Mouse (Mus musculus): ENCODE measurements around the gene Afm.

Gene Afm

DNA sequence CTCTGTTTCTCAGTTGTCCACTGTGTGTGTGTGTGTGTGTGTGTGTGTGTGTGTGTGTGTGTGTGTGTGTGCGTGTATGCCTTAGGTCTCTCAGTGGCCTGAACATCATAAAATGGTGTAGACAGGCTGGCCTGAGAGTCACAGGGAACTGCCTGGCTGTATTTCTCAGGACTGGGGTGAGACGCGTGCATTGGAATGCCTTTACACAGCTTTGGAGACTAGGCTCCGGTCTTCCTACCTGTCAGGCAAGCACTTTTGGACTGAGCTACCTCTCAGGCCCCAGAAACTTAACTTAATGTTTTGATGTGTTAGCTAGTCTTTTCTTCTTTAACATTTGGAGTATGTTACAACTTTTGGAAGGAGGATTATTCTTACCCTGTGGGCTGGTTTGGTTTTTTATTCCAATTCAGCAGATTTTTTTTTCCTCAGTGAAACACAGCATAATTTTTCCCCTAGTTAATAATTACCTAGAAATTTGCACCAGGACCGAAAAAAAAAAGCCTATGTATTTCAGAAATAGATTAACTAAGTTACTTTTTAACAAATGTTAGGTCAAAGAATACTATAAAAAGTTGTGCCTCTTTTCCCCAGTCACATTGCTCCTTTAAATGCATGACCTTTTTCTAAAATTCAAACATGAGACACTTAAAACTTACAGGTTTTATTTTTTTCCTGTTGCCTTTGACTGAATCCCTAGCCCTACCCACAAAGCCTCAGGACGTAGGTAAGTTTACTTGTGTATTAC is at the start of gene Afm:
TSS of gene Afm (plus strand) at position 577 of the 745 bp plus-strand sequence.
- no peak for DNase-seq (ENCODE audit: low read depth, low spot score)

DNA sequence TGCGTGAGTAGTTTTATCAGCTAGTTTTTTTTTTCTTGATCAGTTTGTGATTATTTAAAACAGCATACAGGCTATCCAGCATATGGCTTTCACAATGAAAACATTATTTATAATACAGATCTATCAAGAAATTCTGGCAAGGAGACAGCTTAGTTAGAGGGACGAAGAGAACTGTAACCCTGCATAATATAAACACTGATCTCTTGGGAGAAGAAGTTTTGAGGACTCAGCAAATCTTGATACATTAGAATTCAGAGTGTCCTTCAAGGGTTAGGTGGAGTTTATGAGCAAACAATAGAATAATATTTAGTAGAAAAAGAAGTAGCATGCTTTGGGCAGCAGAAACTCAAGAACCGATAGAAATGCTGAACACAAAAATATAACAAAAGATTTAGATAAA is 47.9 kb upstream of the Afm start:
- no peak for DNase-seq (ENCODE audit: low read depth, low spot score)

DNA sequence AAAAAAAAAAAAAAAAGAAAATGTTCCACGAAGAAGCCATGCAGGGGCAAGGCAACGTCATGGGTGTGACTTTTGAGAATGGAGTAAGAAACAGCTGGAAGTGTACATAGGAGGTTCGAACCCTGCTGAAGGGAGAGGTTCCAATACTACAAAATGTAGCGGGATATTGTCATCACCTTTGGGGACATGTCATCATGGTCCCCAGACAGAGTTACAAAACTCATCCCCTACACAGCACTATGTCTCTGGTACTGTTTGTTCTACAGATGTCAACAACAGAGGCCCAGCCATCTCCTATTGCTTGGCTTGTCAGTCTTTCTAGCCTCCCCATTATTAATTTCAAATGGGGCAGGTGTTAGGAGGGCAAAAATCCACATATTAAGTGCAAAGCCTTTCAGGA is 44.8 kb upstream of the Afm start:
- no peak for DNase-seq (ENCODE audit: low read depth, low spot score)

DNA sequence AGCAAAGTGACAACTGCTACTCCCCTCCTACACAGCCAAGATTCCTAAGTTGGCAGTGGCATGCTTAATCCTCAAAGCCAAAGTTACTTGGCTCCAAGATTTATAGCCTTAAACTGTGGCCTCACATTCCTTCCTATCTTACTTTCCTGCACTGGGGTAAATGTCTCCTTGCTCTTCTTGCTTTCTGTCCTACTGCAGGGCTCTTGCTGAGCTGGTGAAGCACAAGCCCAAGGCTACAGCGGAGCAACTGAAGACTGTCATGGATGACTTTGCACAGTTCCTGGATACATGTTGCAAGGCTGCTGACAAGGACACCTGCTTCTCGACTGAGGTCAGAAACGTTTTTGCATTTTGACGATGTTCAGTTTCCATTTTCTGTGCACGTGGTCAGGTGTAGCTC is 44.4 kb upstream of the Afm start:
- DNase-seq (ENCODE audit: low read depth, low spot score) = no peak

DNA sequence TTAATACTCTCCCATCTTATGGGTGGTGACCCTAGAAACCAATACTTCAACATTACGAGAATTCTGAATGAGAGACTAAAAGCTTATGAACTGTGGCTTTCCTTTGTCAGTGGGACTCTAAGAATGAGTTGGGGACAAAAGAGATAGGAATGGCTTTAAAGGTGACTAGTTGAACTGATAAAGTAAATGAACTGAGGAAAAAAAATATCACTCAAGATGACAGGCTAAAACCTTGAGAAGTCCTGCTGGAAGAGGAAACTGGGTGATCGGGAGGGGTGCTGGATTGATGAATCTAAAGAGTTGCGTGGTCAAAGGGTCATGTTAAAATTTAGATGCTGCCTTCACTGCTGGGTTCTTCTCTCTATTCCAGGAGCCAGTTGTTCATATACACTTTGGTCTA is 42.0 kb upstream of the Afm start:
- DNase-seq (ENCODE audit: low read depth, low spot score) = no peak

DNA sequence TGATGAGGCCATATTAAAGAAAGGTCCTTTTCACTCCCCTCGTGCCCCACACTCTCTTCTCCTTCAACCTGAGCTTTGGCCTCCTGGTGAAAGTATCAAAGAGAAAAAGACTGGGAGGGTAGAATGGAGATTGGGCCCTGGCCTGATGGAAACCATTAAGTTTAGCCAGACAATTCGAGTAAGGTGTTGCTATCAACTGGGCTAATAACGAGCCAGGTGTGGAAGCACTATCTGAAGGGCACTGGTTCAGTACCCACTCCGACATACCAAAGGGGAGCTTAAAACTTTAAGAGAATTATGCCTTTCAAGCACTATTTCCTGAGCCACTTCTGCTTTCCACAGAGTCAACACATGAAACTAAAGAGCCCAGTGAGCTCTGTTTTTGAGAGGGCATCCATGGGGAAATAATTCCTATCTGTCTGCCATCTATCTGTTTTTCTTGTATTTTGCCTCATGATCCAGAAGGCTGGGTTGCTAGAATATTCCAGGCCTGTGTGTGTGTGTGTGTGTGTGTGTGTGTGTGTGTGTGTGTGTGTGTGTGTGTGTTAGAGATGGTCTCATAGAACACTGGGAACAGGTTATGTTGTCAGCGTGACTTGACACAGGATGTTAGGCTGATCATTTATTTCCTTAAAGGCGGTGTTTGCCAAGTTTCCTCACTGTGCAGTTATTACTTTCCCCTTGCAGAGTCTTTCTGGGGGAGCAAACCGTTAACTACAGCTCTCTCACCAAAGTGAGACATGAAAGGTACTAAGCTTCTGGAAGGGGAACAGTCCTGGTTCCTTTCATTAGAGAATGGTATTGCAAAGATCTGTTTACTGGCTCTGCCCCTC is 41.2 kb upstream of the Afm start:
- no peak for DNase-seq (ENCODE audit: low read depth, low spot score)

DNA sequence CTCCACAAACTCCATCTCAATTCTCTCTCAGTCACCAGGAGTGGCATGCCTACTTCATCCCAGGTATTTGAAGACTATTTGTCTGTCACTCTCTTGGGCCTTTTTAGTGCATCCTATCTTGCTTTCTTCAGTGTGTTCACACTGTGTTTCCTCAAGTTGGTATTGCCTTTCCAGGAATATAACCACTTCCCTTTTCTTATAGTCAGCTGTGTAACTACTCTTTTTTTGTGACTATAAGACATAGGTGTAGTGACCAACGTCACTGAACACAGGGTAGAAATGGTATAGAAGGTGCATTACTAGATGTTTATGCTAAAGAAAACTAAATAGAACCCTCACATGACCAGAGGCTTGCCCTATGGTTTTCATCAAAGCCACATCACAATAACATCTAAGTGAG is 39.8 kb upstream of the Afm start:
- DNase-seq (ENCODE audit: low read depth, low spot score) = no peak

DNA sequence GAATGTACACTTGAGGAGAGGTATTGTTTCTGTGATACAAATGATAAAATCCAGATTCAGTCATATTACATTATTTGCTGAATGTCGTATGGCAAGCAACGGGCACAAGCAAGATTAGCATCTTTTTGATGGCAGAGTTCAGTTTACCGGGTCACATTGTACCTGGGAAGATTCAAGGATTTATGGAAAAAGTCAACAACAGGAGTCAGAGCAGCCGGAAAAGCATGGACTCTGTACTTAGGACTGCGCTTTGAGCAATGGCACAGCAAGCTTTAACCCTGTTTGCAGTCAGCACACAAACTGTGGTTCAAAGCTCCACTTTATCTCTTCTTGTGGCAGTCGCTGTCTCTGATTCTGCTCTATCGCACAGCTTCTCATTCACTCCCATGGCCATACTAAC is 33.1 kb upstream of the Afm start:
- DNase-seq (ENCODE audit: low read depth, low spot score) = no peak

DNA sequence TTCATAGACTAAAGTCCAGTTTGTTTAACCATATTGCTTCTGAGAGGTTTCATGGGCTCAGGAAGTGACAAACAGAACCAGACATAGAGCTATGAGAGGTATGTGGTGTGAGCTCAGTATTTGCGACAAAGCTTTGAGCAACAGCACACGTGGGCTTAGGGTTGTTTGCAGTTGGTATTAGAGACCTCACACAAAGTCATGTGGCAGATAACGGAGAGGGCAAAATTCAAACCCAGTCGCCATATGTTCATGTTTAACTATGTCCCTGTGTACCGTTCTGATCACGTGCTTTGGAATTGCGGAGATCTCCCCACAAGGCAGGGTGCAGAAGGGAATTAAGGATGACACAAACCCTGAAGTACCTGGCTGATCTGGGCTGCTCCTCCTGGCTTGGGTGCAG is 30.4 kb upstream of the Afm start:
- DNase-seq (ENCODE audit: low read depth, low spot score) = no peak

DNA sequence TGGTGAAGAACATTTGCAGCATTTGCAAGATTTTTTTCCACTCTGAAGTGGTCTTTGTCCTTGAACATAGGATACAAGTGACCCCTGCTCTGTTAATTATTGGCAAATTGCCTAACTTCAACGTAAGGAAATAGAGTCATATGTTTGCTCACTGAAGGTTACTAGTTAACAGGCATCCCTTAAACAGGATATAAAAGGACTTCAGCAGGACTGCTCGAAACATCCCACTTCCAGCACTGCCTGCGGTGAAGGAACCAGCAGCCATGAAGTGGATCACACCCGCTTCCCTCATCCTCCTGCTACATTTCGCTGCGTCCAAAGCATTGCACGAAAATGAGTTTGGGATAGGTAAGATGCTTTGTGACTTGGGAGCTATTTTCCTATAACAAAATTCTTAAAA is 28.2 kb upstream of the Afm start, which contains the start of gene Afp:
TSS of gene Afp (plus strand) at position 220 of the 400 bp plus-strand sequence.
- DNase-seq (ENCODE audit: low read depth, low spot score) = no peak

DNA sequence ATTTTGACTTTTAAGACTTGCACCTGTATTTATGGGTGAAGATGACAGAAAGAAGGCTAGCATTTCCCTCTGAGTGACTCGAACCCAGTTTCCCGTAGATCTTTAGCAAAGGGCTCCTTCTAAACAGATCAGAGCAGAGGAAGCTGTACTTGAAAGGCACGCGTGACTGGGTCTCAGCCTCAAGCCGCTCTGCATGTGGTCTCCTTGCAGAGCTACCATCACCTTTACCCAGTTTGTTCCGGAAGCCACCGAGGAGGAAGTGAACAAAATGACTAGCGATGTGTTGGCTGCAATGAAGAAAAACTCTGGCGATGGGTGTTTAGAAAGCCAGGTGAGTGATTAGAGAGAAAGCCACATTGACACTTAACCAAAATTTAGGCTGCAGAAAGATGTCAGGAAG is 26.3 kb upstream of the Afm start:
- DNase-seq (ENCODE audit: low read depth, low spot score) = no peak

DNA sequence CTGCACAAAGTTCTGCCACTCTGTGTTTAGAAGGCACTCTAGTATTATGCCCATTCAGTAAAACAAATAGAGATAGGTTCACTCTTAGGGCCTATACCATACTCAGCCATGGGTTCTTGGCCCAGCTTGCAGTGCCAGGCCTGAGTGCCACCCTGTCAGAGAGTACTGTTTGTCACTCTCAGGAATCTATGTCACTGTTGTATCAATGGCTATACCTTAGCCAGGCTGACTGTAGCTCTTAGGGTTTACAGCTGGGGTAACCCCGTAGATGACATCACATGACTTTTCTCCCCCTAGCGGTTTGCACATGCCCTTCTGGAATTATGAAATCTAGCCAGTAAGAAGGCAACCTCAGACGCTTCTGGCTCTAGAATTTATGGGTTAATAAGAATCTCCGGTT is 24.4 kb upstream of the Afm start:
- DNase-seq (ENCODE audit: low read depth, low spot score) = no peak

DNA sequence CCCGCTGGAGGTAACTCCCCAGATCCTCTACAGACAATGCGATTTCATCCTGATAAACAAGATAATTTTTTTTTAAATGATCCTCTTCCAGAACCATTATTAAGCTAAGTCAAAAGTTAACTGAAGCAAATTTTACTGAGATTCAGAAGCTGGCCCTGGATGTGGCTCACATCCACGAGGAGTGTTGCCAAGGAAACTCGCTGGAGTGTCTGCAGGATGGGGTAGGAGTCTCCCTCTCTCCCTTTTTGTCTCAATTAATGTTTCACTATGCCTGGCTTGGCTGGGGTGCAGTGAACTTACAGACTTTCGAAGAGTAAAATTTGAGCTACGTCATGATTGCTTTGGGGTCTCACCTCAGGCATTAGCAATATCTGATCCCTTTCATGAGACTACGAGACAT is 19.2 kb upstream of the Afm start:
- no peak for DNase-seq (ENCODE audit: low read depth, low spot score)

DNA sequence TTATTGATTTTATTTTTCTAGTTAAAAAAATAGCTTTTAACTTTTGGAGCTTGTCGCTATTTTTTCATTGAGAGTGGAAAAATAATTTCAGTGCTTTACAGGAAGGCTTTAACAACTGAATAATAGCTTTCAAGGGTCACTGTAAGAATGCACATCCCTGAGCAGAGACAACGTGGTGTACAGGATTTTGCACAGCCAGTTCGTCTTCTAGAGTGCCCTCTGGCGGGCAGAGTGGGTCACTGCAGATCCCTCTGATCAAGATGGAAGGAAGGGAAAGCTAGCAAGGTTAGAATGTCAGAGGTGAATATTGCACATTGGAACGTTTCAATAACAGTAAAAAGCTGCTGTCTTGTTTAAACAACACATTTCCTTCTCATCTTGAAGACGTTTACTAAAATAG is 18.0 kb upstream of the Afm start:
- DNase-seq (ENCODE audit: low read depth, low spot score) = peak; percentile 51

DNA sequence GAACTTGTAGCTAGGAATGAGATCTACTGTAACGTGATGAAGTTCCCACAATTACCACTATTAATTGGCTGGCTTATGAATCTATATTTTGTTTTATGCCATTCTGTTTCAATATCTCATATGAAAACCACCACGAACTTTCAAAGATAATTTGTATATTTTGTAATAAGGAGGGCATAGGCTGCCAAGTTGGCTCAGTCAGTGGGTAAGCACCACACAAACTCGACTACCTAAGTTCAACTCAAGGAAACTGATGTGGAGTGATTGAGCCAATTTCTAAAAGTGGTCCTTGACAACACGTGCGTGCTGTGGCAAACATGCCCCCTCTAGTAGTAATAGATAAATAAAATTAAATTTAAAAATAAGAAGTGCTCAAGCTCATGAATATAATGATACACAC is 17.0 kb upstream of the Afm start:
- no peak for DNase-seq (ENCODE audit: low read depth, low spot score)

DNA sequence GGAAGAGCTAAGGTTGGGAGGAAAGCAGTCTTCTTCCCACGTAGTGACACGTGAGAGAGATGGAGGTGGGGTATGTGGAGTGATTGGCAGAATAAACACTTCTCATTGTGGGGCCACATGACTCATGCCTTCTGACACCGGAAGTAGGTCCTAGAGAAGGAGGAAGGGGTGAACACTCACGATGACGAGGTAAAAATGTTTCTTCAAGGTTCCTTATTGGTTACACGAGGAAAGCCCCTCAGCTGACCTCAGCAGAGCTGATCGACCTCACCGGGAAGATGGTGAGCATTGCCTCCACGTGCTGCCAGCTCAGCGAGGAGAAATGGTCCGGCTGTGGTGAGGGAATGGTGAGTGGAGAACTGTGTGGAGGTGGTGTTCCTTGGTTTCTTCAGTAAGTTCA is 14.0 kb upstream of the Afm start:
- DNase-seq (ENCODE audit: low read depth, low spot score) = no peak

DNA sequence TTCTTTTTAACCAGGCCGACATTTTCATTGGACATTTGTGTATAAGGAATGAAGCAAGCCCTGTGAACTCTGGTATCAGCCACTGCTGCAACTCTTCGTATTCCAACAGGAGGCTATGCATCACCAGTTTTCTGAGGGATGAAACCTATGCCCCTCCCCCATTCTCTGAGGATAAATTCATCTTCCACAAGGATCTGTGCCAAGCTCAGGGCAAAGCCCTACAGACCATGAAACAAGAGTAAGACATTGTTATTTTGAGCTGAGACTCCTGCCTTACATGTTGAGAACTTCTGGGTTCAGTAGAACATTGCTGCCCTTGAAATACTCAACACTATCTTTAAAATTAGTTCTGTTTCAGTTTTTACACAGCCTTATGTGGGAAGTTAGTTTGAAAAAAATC is 12.2 kb upstream of the Afm start:
- no peak for DNase-seq (ENCODE audit: low read depth, low spot score)

DNA sequence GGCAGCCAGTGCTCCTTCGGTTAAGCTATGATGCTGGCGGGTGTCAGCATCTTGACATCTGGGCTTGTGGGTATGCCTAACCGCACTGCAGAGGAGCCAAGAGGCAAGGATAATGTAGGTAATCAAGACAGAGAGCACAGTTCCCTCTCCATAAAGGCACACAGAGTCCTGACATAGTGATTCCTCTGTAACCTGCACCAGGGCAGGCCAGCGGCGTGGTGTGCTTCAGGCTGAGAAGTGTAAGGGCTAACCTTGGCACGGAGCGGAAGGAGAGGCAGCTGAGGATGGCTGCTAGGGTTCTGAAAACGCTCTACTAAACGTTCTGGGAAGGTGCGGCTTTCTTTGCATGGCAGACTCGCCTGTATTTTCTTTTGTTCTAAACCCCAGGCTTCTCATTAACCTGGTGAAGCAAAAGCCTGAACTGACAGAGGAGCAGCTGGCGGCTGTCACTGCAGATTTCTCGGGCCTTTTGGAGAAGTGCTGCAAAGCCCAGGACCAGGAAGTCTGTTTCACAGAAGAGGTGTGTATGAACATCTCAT is 11.3 kb upstream of the Afm start:
- no peak for DNase-seq (ENCODE audit: low read depth, low spot score)

DNA sequence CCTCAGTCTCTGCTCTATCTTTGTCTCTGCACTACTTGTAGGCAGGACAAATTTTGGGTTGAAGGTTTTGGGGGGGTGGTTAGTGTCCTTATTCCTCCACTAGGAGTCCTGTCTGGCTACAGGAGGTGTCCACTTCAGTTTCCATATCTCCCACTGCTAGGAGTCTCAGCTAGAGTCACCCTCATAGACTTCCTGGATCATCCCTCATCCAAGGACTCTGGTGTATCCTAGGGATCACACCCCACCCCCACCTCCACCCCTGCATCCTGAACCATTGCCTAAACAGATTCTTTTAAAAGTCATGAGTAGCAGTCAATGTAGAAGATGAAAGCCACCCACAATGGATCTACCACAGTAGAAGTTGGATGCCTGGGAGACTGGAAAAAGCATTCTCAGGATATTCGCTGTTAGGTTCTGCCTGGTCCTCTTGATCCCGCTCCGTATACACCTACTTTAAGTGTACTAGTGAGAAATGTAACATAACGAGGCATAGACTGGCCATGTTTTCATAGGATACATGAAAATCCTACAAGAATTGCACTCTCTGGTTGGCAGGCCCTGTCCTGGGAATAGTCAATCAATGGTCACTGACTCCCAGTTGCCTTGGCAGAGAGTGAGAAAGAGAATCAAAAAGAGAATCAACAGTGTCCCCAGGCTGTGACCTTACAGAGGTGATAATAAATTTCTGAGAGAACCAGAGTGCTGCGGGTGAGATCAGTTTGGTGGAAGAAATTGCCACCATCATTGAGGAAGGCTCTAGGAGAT is 8.7 kb upstream of the Afm start:
- no peak for DNase-seq (ENCODE audit: low read depth, low spot score)

DNA sequence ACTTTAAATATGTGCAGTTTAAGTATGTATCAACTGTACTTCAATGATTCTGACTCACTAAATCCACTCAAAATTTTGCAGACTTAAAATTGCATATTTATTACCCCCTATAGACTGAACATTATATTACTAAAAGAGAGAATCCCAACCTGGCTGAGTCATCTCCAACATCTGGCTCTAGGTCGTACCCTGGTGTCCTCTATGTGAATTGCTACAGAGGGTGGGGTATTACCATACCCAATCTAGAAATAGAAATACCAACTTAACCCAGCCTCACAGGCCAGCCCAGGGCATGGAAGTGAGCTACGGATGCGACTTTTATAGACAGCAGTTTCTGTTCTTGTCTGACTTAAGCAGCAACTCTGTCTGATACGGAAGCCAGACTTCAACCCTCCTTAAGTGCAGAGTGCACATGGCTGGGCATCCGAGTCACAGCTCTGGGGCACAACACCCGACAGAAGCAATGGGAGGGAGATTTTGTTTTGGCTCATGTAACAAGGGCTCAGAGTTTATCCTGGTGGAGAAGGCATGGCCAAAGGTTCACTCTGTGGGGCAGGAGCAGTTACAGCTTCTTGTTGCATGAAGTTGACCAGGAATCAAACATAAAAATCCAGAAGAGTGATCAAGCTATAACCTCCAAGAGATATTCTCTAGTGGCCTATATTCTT is 6.3 kb upstream of the Afm start:
- DNase-seq (ENCODE audit: low read depth, low spot score) = no peak

DNA sequence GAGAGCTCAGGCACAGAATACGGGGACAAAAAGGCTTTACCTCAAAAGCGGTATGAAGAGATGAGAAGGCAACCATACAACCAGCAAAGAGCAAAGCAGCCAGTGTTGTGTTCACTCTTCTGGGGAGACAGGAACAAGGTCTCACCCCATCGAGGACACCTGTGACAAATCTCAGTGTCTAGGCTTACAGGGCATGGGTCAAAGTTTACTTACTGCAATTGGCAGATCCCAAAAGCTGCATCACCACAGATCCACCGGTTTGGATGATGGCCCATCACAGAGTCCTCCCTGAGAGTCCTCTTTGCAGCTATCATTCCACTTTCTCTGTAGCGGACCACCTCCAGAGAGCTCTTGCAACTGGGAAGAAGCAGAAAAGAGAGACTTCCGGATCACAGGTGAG is 3.2 kb upstream of the Afm start:
- DNase-seq (ENCODE audit: low read depth, low spot score) = no peak

DNA sequence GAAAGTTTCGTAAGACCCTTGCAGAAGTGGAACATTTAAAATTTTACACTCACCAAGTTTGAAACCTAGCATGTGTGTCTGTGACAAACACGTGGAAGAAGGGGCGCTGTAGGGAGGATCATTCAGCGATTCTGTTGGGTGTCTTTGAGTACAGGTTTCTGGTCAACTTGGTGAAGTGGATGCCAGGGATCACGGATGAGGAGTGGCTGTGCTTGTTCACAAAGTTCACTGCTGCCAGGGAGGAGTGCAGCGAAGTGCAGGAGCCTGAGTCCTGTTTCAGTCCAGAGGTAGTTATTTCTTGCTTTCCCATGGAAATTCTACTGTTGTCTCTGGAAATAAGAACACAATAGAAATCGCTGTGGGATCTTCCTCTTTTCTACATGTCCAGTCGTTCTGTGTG is 32.5 kb downstream of the Afm start:
- DNase-seq (ENCODE audit: low read depth, low spot score) = no peak

Measured in retina, adult 2 months (tissue).